Mouse (Mus musculus) urinary bladder, adult 2 months (tissue): ENCODE data around the gene Slc13a2. TPM values are rescaled to one million over a fixed set of nuclear protein-coding genes. Genes with fewer than 3 reads are reported as not detected.

Experiments
- DNase-seq: peaks from one replicate; pipeline ENCODE4 v3.0.0; 2022; ENCODE audit warnings: low spot score
- polyA plus RNA-seq: library from polyadenylated mRNA; depleted of rRNA; stranded (reverse); fragments of >200 nt; gene quantifications from 2 replicates; pipeline ENCODE4 v1.2.3, GENCODE M21; 2012

Slc13a2 gene
- polyA plus RNA-seq, 1 experiment: 0.04 TPM

- peak; percentile 58 for DNase-seq
These were observed 24.6 kb downstream of the Slc13a2 start for GRCm38 (mm10) chr11:78397397-78397796.

GRCm38 (mm10) chr11:78396950-78397349 is 25.1 kb downstream of the Slc13a2 start:
- DNase-seq: no peak

GRCm38 (mm10) chr11:78392728-78393127 is 29.3 kb downstream of the Slc13a2 start:
- DNase-seq: no peak

GRCm38 (mm10) chr11:78386508-78387043 is 35.4 kb downstream of the Slc13a2 start, which contains the start of gene Foxn1:
Gene Foxn1 (minus strand): TSS chr11:78386558.
- DNase-seq: peak; percentile 38

GRCm38 (mm10) chr11:78385776-78386175 is 36.2 kb downstream of the Slc13a2 start:
- no peak for DNase-seq

- DNase-seq: no peak
These were observed 39.3 kb downstream of the Slc13a2 start for GRCm38 (mm10) chr11:78382701-78383100.

GRCm38 (mm10) chr11:78382286-78382685 is 39.7 kb downstream of the Slc13a2 start:
- no peak for DNase-seq

- no peak for DNase-seq
These were observed 41.0 kb downstream of the Slc13a2 start for GRCm38 (mm10) chr11:78380996-78381395.

- DNase-seq: no peak
These were observed 41.7 kb downstream of the Slc13a2 start for GRCm38 (mm10) chr11:78380351-78380750.

GRCm38 (mm10) chr11:78377549-78378159 is 44.4 kb downstream of the Slc13a2 start:
- no peak for DNase-seq

- no peak for DNase-seq
These were observed 47.9 kb downstream of the Slc13a2 start for GRCm38 (mm10) chr11:78374147-78374546.

- DNase-seq: no peak
These were observed 49.4 kb downstream of the Slc13a2 start for GRCm38 (mm10) chr11:78372610-78373009.

GRCm38 (mm10) chr11:78372166-78372565 is 49.9 kb downstream of the Slc13a2 start:
- DNase-seq: no peak

- no peak for DNase-seq
These were observed 50.3 kb downstream of the Slc13a2 start for GRCm38 (mm10) chr11:78371711-78372110.

- DNase-seq: no peak
These were observed 51.6 kb downstream of the Slc13a2 start for GRCm38 (mm10) chr11:78370389-78370788.

- DNase-seq: no peak
These were observed 54.4 kb downstream of the Slc13a2 start for GRCm38 (mm10) chr11:78367456-78368225.

- no peak for DNase-seq
These were observed 57.9 kb downstream of the Slc13a2 start for GRCm38 (mm10) chr11:78364103-78364502.

- DNase-seq: no peak
These were observed 58.6 kb downstream of the Slc13a2 start for GRCm38 (mm10) chr11:78363309-78364007.

- DNase-seq: no peak
These were observed 61.3 kb downstream of the Slc13a2 start for GRCm38 (mm10) chr11:78360789-78361131.

- DNase-seq: peak; percentile 53
These were observed 61.8 kb downstream of the Slc13a2 start for GRCm38 (mm10) chr11:78360125-78360788.

GRCm38 (mm10) chr11:78358330-78359007 is 63.5 kb downstream of the Slc13a2 start:
- DNase-seq: no peak
